Mouse (Mus musculus) layer of hippocampus, postnatal 36 days (tissue): ENCODE results near the gene Adig. TPM values are rescaled to one million over a fixed set of nuclear protein-coding genes. Genes with fewer than 3 reads are reported as not detected.

Experiments
- DNase-seq, 2 experiments: peaks; one replicate each; pipeline ENCODE4 v3.0.0; 2022
- total RNA-seq, 2 experiments: library from RNA; stranded (reverse); gene quantifications; 2 replicates each; pipeline ENCODE4 v1.2.3; 2021

Gene Adig
- total RNA-seq, 2 experiments from 2014 or later: not detected

DNA sequence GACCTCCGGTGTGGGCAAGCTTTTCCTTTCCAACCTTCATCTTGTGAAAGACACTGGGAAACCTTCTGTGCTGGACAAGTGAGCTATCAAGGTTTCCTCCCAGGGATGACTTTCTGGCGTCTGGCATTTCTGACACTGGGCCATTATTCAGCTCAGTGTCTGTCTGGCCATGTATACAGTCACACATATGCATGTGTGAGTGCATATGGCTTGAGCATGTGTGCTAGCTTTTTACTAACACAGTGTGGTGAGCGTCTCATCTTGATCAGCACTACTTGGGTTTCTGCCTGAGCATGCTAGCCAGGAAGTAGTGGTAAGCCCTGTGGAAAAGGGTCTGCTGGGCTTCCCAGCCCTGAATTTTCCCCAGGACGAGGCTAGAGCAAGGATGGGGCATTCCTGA, 38.9 kb downstream of the Adig start:
- no peak for DNase-seq

DNA sequence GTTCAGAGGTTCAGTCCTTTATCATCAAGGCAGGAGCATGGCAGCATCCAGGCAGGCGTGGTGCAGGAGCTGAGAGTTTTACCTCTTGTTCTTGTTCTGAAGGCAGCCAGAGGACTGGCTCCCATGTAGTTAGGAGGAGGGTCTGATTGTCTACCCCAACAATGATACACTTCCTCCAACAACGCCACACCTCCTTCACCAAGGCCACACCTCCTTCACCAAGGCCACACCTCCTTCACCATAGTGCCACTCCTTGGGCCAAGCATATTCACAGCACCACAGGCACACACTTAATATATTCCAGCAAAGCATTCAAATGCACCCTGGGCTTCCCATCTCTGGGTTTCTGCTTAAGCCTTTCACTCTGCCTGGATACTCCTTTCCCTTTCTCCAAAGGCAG, 42.9 kb downstream of the Adig start:
- DNase-seq: no peak

- DNase-seq: peak; percentile 69 to 73
These were observed 44.3 kb downstream of the Adig start for GRCm38 (mm10) chr2:158546751-158547150.

DNA sequence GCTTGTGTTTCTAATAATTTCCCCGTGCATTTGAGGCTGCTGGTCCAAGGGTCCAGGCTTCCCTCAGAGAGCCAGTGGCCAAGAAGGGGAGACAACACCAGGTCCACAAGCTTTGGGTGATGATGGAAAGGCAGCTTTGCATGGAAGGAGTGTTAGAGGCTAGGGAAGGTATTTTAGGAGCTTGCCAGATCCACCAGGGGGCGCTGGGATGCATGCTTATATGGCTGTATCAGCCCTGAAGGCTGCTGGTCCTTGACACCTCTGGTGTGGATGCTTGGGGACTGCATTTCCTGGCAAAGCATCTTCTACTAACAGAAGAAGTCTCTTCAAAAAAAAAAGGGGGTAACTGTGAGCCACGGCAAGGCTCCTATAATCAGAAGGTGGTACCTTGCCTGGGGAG, 47.7 kb downstream of the Adig start:
- DNase-seq: peak; percentile 72 to 77

- DNase-seq: no peak
These were observed 52.0 kb downstream of the Adig start for GRCm38 (mm10) chr2:158554366-158554765.

- DNase-seq: no peak
These were observed 52.8 kb downstream of the Adig start for GRCm38 (mm10) chr2:158555252-158555651.

GRCm38 (mm10) chr2:158555812-158556211, 53.4 kb downstream of the Adig start:
- no peak for DNase-seq

- peak; percentile 66 to 75 for DNase-seq
These were observed 53.8 kb downstream of the Adig start for GRCm38 (mm10) chr2:158556225-158556624.

DNA sequence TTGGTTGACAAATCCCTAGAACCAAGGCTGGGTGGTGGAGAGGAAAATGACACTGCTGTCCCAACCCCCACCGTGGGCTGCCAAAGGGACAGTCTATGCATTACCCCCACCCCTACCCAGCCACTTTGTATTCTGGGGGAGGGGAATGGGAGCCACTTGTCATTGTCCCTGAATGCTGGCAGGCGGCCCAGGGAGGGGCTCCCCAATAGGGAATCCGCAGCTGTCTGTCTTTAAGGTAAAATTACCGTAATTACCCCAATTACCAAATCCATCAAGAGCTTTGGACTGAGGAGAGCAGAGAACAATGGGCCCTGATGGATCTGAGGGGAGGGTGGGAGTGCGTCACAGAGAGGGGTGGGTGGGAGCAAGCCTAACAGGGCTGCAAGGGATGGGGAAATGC, 54.3 kb downstream of the Adig start:
- DNase-seq: no peak

Other genes starting within 250 kb of the Adig start
- not detected for gene Bpi, start 244.5 kb upstream of the Adig start, total RNA-seq
- 1 to 10 TPM in 1 of 2 experiments, under 1 TPM in 1; 1.00 to 3.9 TPM for gene Lbp, start 196.1 kb upstream of the Adig start, total RNA-seq
- gene Snhg11, start 127.0 kb upstream of the Adig start, total RNA-seq: 100 to 1,000 TPM; 527 to 578 TPM
- gene Ralgapb, start 92.8 kb upstream of the Adig start, total RNA-seq: 10 to 100 TPM; 96.9 to 98.7 TPM
- not detected for gene Arhgap40, start 10.2 kb downstream of the Adig start, total RNA-seq
- 10 to 100 TPM; 65.9 to 69.9 TPM for gene Slc32a1, start 108.2 kb downstream of the Adig start, total RNA-seq
- 10 to 100 TPM in 1 of 2 experiments, 1 to 10 TPM in 1; 9.9 to 13.1 TPM for gene Actr5, start 122.3 kb downstream of the Adig start, total RNA-seq
- gene Ppp1r16b, start 162.8 kb downstream of the Adig start, total RNA-seq: 100 to 1,000 TPM; 135 to 156 TPM